Mouse (Mus musculus) liver, postnatal 0 days (tissue): Measurements from ENCODE around the gene Prap1.
"Not testable (repeated sequence)": the region's sequence is repeated elsewhere in the genome, so short reads cannot be mapped to it uniquely, and the experiment has no call there.

Experiments
- CTCF ChIP-seq: sonication (generic); IDR thresholded peaks from 2 replicates; pipeline ENCODE4 v1.5.1; 2016; ENCODE audit warnings: antibody characterized with exemption, low read depth
- EP300 ChIP-seq: IDR thresholded peaks from 2 replicates; pipeline ENCODE4 v1.6.1; 2016; ENCODE audit warnings: antibody characterized with exemption, low read depth, mild to moderate bottlenecking

DNA sequence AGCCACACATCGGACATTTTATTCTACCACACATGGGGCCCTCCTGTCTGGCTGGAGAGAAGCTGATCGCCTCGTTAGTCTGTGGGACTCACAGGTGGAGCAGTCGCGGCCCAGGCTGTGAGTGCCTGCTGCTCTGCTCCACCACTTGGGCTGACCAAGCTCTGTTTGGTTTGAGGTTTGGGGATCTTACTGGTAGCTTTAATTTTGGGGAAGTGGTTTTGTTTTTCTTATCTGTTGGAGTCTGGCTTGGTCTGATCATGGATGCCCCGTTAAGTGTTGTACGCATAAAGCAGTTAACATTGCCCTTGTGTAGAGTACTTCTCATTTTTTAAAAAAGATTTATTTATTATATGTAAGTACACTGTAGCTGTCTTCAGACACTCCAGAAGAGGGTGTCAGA, 40.8 kb downstream of the Prap1 start:
- not testable (repeated sequence) for TF ChIP-seq EP300, CTCF
